ENCODE assay signal across 12 mouse cellular contexts in genomic region chr2:12221671-12222070, GRCm38 (mm10).
DNase-seq lines count a peak whose midpoint lies in the region; ATAC-seq lines count a peak whose summit lies in the region.
"Had no signal": no experiment of that assay in that cellular context is flagged by ENCODE, and none has a peak within 500 bp of the region (broad histone marks: within the 10 kb centered on the region; RNA-seq: fewer than 3 reads in every experiment).

No protein-coding gene starts in this region.

- H3K9ac ChIP-seq in kidney, embryonic 15.5 days: no peak overlapping the region
- H3K9ac ChIP-seq in midbrain, embryonic 13.5 days (replicated peaks): no peak overlapping the region
- H3K9ac ChIP-seq in midbrain, embryonic 14.5 days (replicated peaks; ENCODE audit: low read length): no peak overlapping the region
- H3K9ac ChIP-seq in intestine, embryonic 15.5 days: no peak overlapping the region
- no peak overlapping the region for H3K9ac ChIP-seq in neural tube, embryonic 14.5 days (replicated peaks; ENCODE audit: low read depth, low read length)
- H3K9ac ChIP-seq: liver, embryonic 14.5 days had no signal

- 61% methylated on average over 2 of the region's 2 CpGs for WGBS in kidney, embryonic 15.5 days
- 68% methylated on average over 2 of the region's 2 CpGs for WGBS in midbrain, embryonic 13.5 days
- 75% methylated on average over 2 of the region's 2 CpGs for WGBS in midbrain, embryonic 14.5 days
- 29% methylated on average over 2 of the region's 2 CpGs for WGBS in intestine, embryonic 15.5 days
- 66% methylated on average over 2 of the region's 2 CpGs for WGBS in neural tube, embryonic 14.5 days

- H3K27ac ChIP-seq in kidney, embryonic 15.5 days: peak overlapping the region; percentile 45; the same call in 1 of the 2 replicates
- H3K27ac ChIP-seq in midbrain, embryonic 13.5 days: no peak overlapping the region
- H3K27ac ChIP-seq in midbrain, embryonic 14.5 days (replicated peaks; ENCODE audit: low read depth, low read length): no peak overlapping the region
- H3K27ac ChIP-seq in intestine, embryonic 15.5 days: 0 out of 2 replicates have a peak overlapping the region, but pooled peaks have one; percentile 48
- H3K27ac ChIP-seq in neural tube, embryonic 14.5 days (ENCODE audit: low read depth, low read length): no peak overlapping the region
- H3K27ac ChIP-seq: gastrocnemius, adult 2 months; liver, embryonic 14.5 days had no signal

- H3K4me1 ChIP-seq in kidney, embryonic 15.5 days: peaks cover 7% of the 10 kb centered on the region
- no peaks in the 10 kb centered on the region for H3K4me1 ChIP-seq in midbrain, embryonic 13.5 days (replicated peaks)
- H3K4me1 ChIP-seq in midbrain, embryonic 14.5 days (ENCODE audit: control insufficient read depth, insufficient read depth, low read length): no peaks in the 10 kb centered on the region
- no peaks in the 10 kb centered on the region for H3K4me1 ChIP-seq in intestine, embryonic 15.5 days (replicated peaks)
- H3K4me1 ChIP-seq in neural tube, embryonic 14.5 days (ENCODE audit: control insufficient read depth, insufficient read depth, low read length): no peaks in the 10 kb centered on the region

- H3K36me3 ChIP-seq in kidney, embryonic 15.5 days: 0 out of 2 replicates have a peak, but pooled peaks cover 3% of the 10 kb centered on the region
- H3K36me3 ChIP-seq in midbrain, embryonic 13.5 days: no peaks in the 10 kb centered on the region
- H3K36me3 ChIP-seq in midbrain, embryonic 14.5 days (ENCODE audit: control insufficient read depth, insufficient read depth, low read length): no peaks in the 10 kb centered on the region
- H3K36me3 ChIP-seq in intestine, embryonic 15.5 days: no peaks in the 10 kb centered on the region
- H3K36me3 ChIP-seq in neural tube, embryonic 14.5 days (ENCODE audit: control insufficient read depth, insufficient read depth, low read length): no peaks in the 10 kb centered on the region

- ATAC-seq in kidney, embryonic 15.5 days (replicated peaks; ENCODE audit: low FRiP score): peak; percentile 91
- 0 out of 2 replicates have a peak, but pooled peaks have one; percentile 53 for ATAC-seq in midbrain, embryonic 13.5 days
- no peak for ATAC-seq in midbrain, embryonic 14.5 days (ENCODE audit: low FRiP score, low TSS enrichment)
- ATAC-seq in intestine, embryonic 15.5 days: peak; percentile 91
- ATAC-seq in neural tube, embryonic 14.5 days (ENCODE audit: low read depth): peak; percentile 93
- ATAC-seq in activated CD4-positive, CD25-positive, alpha-beta regulatory T cell, adult 4 months: no peak

- no peaks in the 10 kb centered on the region for H3K9me3 ChIP-seq in kidney, embryonic 15.5 days (replicated peaks)
- no peaks in the 10 kb centered on the region for H3K9me3 ChIP-seq in midbrain, embryonic 13.5 days
- H3K9me3 ChIP-seq in midbrain, embryonic 14.5 days (ENCODE audit: control insufficient read depth, low read length): no peaks in the 10 kb centered on the region
- H3K9me3 ChIP-seq in intestine, embryonic 15.5 days: no peaks in the 10 kb centered on the region
- no peaks in the 10 kb centered on the region for H3K9me3 ChIP-seq in neural tube, embryonic 14.5 days (ENCODE audit: control insufficient read depth, low read length)

- H3K27me3 ChIP-seq in kidney, embryonic 15.5 days: no peaks in the 10 kb centered on the region
- no peaks in the 10 kb centered on the region for H3K27me3 ChIP-seq in midbrain, embryonic 13.5 days
- H3K27me3 ChIP-seq in midbrain, embryonic 14.5 days (ENCODE audit: control insufficient read depth, insufficient read depth, low read length): no peaks in the 10 kb centered on the region
- no peaks in the 10 kb centered on the region for H3K27me3 ChIP-seq in intestine, embryonic 15.5 days (replicated peaks)
- H3K27me3 ChIP-seq in neural tube, embryonic 14.5 days (ENCODE audit: control insufficient read depth, insufficient read depth, low read length): no peaks in the 10 kb centered on the region

- DNase-seq in kidney, adult 11 months: no peak
- no peak for DNase-seq in midbrain, embryonic 14.5 days
- DNase-seq in thymus, postnatal 25 days: no peak
- DNase-seq: adrenal gland, postnatal 10 days; gastrocnemius, adult 2 months had no signal

- H3K4me3 ChIP-seq in kidney, embryonic 15.5 days (replicated peaks): no peak overlapping the region
- H3K4me3 ChIP-seq in midbrain, embryonic 13.5 days (replicated peaks): no peak overlapping the region
- H3K4me3 ChIP-seq in midbrain, embryonic 14.5 days (replicated peaks; ENCODE audit: low read depth, low read length): no peak overlapping the region
- H3K4me3 ChIP-seq in intestine, embryonic 15.5 days (replicated peaks): no peak overlapping the region
- no peak overlapping the region for H3K4me3 ChIP-seq in neural tube, embryonic 14.5 days (ENCODE audit: low read depth, low read length)
- H3K4me3 ChIP-seq: erythroblast, embryonic 14.5 days; gastrocnemius, adult 2 months had no signal

- no peak overlapping the region for H3K4me2 ChIP-seq in kidney, embryonic 15.5 days
- no peak overlapping the region for H3K4me2 ChIP-seq in midbrain, embryonic 13.5 days (replicated peaks)
- H3K4me2 ChIP-seq in midbrain, embryonic 14.5 days (ENCODE audit: low read length): no peak overlapping the region
- H3K4me2 ChIP-seq in intestine, embryonic 15.5 days (replicated peaks): no peak overlapping the region
- no peak overlapping the region for H3K4me2 ChIP-seq in neural tube, embryonic 14.5 days (ENCODE audit: low read depth, low read length)

Comparison
In these comparisons a context has a peak if more than half of its experiments do, and no peak if none do; other contexts are left out.
1. ATAC-seq: peak in kidney, embryonic 15.5 days (single experiment), midbrain, embryonic 13.5 days (single experiment), intestine, embryonic 15.5 days (single experiment) and neural tube, embryonic 14.5 days (single experiment); none in midbrain, embryonic 14.5 days (single experiment) and activated CD4-positive, CD25-positive, alpha-beta regulatory T cell, adult 4 months (single experiment).
2. H3K27ac ChIP-seq: peak in kidney, embryonic 15.5 days (single experiment) and intestine, embryonic 15.5 days (single experiment); none in midbrain, embryonic 13.5 days (single experiment), midbrain, embryonic 14.5 days (single experiment) and neural tube, embryonic 14.5 days (single experiment).